8 mouse cellular contexts compared by ENCODE assay signal in genomic region chr6:137098232-137099191, GRCm38 (mm10).
DNase-seq lines count a peak whose midpoint lies in the region; ATAC-seq and TF ChIP-seq lines count a peak whose summit lies in the region.

No protein-coding gene starts in this region.

- no peaks in the 10 kb centered on the region for H3K36me3 ChIP-seq in intestine, embryonic 15.5 days
- H3K36me3 ChIP-seq in intestine, embryonic 16.5 days (ENCODE audit: control insufficient read depth, insufficient read depth, low read length), result no peaks in the 10 kb centered on the region
- no peaks in the 10 kb centered on the region for H3K36me3 ChIP-seq in CH12.LX (replicated peaks in 1 of 2; ENCODE audit: control insufficient read depth in 1 of 2, insufficient read depth in 1 of 2, low read length in 1 of 2)
- no peaks in the 10 kb centered on the region for H3K36me3 ChIP-seq in limb, embryonic 14.5 days (ENCODE audit: control insufficient read depth, insufficient read depth, low read length)

- no peak overlapping the region for H3K4me2 ChIP-seq in intestine, embryonic 15.5 days (replicated peaks)
- H3K4me2 ChIP-seq in intestine, embryonic 16.5 days (ENCODE audit: low read depth, low read length), result no peak overlapping the region
- H3K4me2 ChIP-seq in CH12.LX (ENCODE audit: insufficient read depth, low read depth, poor library complexity, severe bottlenecking), result no peak overlapping the region
- no peak overlapping the region for H3K4me2 ChIP-seq in limb, embryonic 14.5 days (replicated peaks; ENCODE audit: low read depth, low read length, severe bottlenecking)

- no peak overlapping the region for H3K9ac ChIP-seq in intestine, embryonic 15.5 days
- H3K9ac ChIP-seq in intestine, embryonic 16.5 days (ENCODE audit: low read depth, low read length), result no peak overlapping the region
- no peak overlapping the region for H3K9ac ChIP-seq in CH12.LX (ENCODE audit: insufficient read depth, low read depth)
- H3K9ac ChIP-seq in limb, embryonic 14.5 days (ENCODE audit: low read depth, low read length, severe bottlenecking), result no peak overlapping the region

- dilution Hi-C loops in CH12.LX (cut with MboI; ENCODE audit: extremely low pct_ligation_motif_present, extremely low pct_unique_long_range_greater_than_20kb, low sequenced_read_pairs), result no loop called here

- no peak for TF ChIP-seq EP300 in CH12.LX (IDR thresholded peaks at IDR 0.05; ENCODE audit: low read length)

- peak; percentile 37 to 79; a peak in 3 of 4 replicates for TF ChIP-seq CTCF in CH12.LX (conservative IDR thresholded peaks at IDR 0.05 in 1 of 2, IDR thresholded peaks at IDR 0.05 in 1 of 2; ENCODE audit: low read depth in 2 of 2, low read length in 2 of 2)

- H3K4me1 ChIP-seq in intestine, embryonic 15.5 days (replicated peaks), result peaks cover 11% of the 10 kb centered on the region
- H3K4me1 ChIP-seq in intestine, embryonic 16.5 days (ENCODE audit: control insufficient read depth, insufficient read depth, low read length), result peaks cover 18% of the 10 kb centered on the region
- peaks cover 0 to 4% of the 10 kb centered on the region in 2 experiments; a peak in 2 of 4 replicates for H3K4me1 ChIP-seq in CH12.LX (ENCODE audit: control insufficient read depth in 1 of 2, insufficient read depth in 2 of 2)
- H3K4me1 ChIP-seq in limb, embryonic 14.5 days (ENCODE audit: control insufficient read depth, insufficient read depth, low read length), result peaks cover 30% of the 10 kb centered on the region

- no peaks in the 10 kb centered on the region for H3K9me3 ChIP-seq in intestine, embryonic 15.5 days
- H3K9me3 ChIP-seq in intestine, embryonic 16.5 days (ENCODE audit: control insufficient read depth, low read length), result no peaks in the 10 kb centered on the region
- no peaks in the 10 kb centered on the region for H3K9me3 ChIP-seq in CH12.LX (replicated peaks; ENCODE audit: low read length)
- no peaks in the 10 kb centered on the region for H3K9me3 ChIP-seq in limb, embryonic 14.5 days (ENCODE audit: control insufficient read depth, low read length)

- no peak overlapping the region for H3K4me3 ChIP-seq in intestine, embryonic 15.5 days (replicated peaks)
- no peak overlapping the region for H3K4me3 ChIP-seq in intestine, embryonic 16.5 days (ENCODE audit: low read length)
- no peak overlapping the region for H3K4me3 ChIP-seq in CH12.LX (replicated peaks in 1 of 3; ENCODE audit: low read depth in 2 of 3, low read length in 2 of 3, poor library complexity in 1 of 3)
- no peak overlapping the region for H3K4me3 ChIP-seq in limb, embryonic 14.5 days (replicated peaks; ENCODE audit: low read length)

- peak; percentile 34 for DNase-seq in CH12.LX (ENCODE audit: extremely low read depth)
- DNase-seq in adrenal gland, postnatal 14 days, result peak; percentile 69
- peak; percentile 43 for DNase-seq in gastrocnemius, postnatal 10 days
- DNase-seq in limb, embryonic 14.5 days (ENCODE audit: low spot score), result peak; percentile 41
- DNase-seq in retina, postnatal 7 days (ENCODE audit: low read depth, low spot score), result peak; percentile 31

- H3K79me2 ChIP-seq in CH12.LX (replicated peaks; ENCODE audit: control insufficient read depth, extremely low read depth, insufficient read depth, poor library complexity, severe bottlenecking), result no peaks in the 10 kb centered on the region

- TF ChIP-seq RAD21 in CH12.LX (IDR thresholded peaks at IDR 0.05; ENCODE audit: low read depth, low read length), result peak; percentile 67

- no peaks in the 10 kb centered on the region for H3K27me3 ChIP-seq in intestine, embryonic 15.5 days (replicated peaks)
- no peaks in the 10 kb centered on the region for H3K27me3 ChIP-seq in intestine, embryonic 16.5 days (replicated peaks; ENCODE audit: control insufficient read depth, insufficient read depth, low read length)
- no peaks in the 10 kb centered on the region for H3K27me3 ChIP-seq in CH12.LX (replicated peaks)
- H3K27me3 ChIP-seq in limb, embryonic 14.5 days (ENCODE audit: control insufficient read depth, insufficient read depth, low read length), result no peaks in the 10 kb centered on the region

- H3K27ac ChIP-seq in intestine, embryonic 15.5 days, result no peak overlapping the region
- no peak overlapping the region for H3K27ac ChIP-seq in intestine, embryonic 16.5 days (ENCODE audit: low read length)
- no peak overlapping the region for H3K27ac ChIP-seq in CH12.LX (ENCODE audit: insufficient read depth, low read depth)
- H3K27ac ChIP-seq in limb, embryonic 14.5 days (replicated peaks; ENCODE audit: low read depth, low read length), result peak overlapping the region; percentile 78

- 71% methylated on average over 18 of the region's 18 CpGs for WGBS in intestine, embryonic 15.5 days
- 71% methylated on average over 18 of the region's 18 CpGs for WGBS in intestine, embryonic 16.5 days
- WGBS in limb, embryonic 14.5 days, result 43% methylated on average over 18 of the region's 18 CpGs

- TF ChIP-seq POLR2A in CH12.LX (IDR thresholded peaks at IDR 0.05; ENCODE audit: low read depth, low read length), result no peak
- TF ChIP-seq POLR2A in limb, embryonic 14.5 days (IDR thresholded peaks at IDR 0.05; ENCODE audit: borderline replicate concordance, extremely low read depth, insufficient read depth, insufficient read length), result no peak

- in situ Hi-C loops in CH12.LX (cut with MboI; ENCODE audit: low pct_ligation_motif_present, low pct_unique_long_range_greater_than_20kb, low sequenced_read_pairs), result loop anchor here (25.0 kb wide), 1 partner anchor 89 kb away; no protein-coding TSS in a partner anchor

- ATAC-seq in intestine, embryonic 15.5 days, result peak; percentile 29; the same call in 1 of the 2 replicates
- no peak for ATAC-seq in intestine, embryonic 16.5 days
- ATAC-seq in limb, embryonic 14.5 days (ENCODE audit: low FRiP score, low read depth), result no peak
- ATAC-seq in inflammation-experienced regulatory T-cells, adult 6 months, result no peak

TF ChIP-seq in CH12.LX, 34 proteins besides CTCF, POLR2A, EP300 and RAD21:
- no peak for TF ChIP-seq MAZ (IDR thresholded peaks at IDR 0.05; ENCODE audit: low read depth, low read length)
- TF ChIP-seq SMC3 (IDR thresholded peaks at IDR 0.05; ENCODE audit: low read depth, low read length), result peak; percentile 71
